Mouse (Mus musculus) liver, postnatal 0 days (tissue): ENCODE measurements at regions not wholly inside any gene's neighbourhood (a gene's known extent, or its start where the extent isn't known, plus 50 kb on each side); places are given as distances from the start of the nearest gene placed in this dataset.

Experiments used
- CTCF ChIP-seq: sonication (generic); IDR thresholded peaks from 2 replicates; pipeline ENCODE4 v1.5.1; 2016; ENCODE audit warnings: antibody characterized with exemption, low read depth
- EP300 ChIP-seq: IDR thresholded peaks from 2 replicates; pipeline ENCODE4 v1.6.1; 2016; ENCODE audit warnings: antibody characterized with exemption, low read depth, mild to moderate bottlenecking

DNA sequence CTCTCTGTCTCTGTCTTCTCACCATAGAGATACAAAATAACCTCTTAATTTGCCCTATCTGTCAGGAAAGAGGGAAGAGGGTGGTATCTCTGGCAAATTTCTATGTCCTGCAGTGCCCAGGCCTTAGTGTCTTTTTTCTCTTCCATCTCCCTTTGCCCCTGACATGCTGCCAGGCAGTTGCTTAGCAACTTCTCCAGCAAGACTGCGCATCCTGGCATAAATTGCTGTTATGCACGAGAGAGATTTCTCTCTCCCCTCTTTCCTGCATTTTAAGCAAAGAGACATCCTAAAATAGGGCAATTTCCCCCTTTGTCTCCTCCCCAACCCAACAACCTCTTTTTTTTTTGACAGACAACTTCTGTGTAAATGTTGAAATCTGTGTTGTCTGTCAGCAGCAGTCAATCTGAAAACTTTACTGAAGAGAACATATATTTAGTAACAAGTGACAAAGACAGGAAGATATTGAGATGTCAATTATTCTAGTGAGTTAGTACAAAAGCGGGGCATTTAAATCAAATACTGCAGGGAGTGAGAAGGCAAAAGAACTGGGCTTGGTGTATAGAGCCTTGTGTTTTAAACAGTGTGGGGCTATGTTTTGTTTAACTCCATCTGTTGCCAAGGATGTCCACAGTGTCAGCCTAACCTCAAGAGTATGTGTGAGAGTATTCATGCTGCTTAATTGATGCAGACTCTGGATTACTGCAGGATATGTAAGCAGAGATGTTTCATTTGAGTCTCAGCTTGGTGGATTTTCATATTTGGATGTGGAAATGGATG lies 2745.7 kb upstream of the Lrrc6 start:
- TF ChIP-seq CTCF (no peak), EP300 (no peak)
